Mouse (Mus musculus) embryonic fibroblast, embryonic 13.5 days (primary cell): ENCODE measurements around the gene Tnfsf10.

Experiments
- CTCF ChIP-seq: IDR thresholded peaks from 2 replicates; pipeline ENCODE4 v1.5.1; 2011; ENCODE audit warnings: mild to moderate bottlenecking, control low read depth, low read length, moderate library complexity, borderline replicate concordance; ENCODE audit not compliant: insufficient read depth
- POLR2A ChIP-seq: IDR thresholded peaks from 2 replicates; pipeline ENCODE4 v1.6.1; 2011; ENCODE audit warnings: low read depth, mild to moderate bottlenecking, control low read depth, low read length, moderate library complexity

DNA sequence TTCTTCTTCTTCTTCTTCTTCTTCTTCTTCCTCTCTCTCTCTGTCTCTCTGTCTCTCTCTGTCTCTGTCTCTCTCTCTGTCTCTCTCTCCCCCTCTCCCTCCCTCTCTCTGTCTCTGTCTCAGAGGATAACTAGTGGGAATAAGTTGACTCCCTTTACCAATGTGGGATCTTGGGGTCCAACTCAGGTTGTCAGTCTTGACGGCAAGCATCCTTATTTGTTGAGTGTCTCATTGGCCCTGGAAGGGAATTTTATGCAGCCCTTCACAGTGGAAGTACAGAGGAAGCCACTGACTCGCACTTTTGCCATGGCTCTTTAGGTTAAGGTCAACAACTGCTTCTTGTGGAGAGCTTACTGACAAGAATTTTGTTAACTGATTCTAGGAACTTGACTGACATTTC, 28.5 kb upstream of the Tnfsf10 start:
- no peak for TF ChIP-seq POLR2A
- TF ChIP-seq CTCF, result no peak
